Mouse (Mus musculus) ovary, adult 2 months (tissue): ENCODE measurements around the gene Ctss. TPM values are rescaled to one million over a fixed set of nuclear protein-coding genes. Genes with fewer than 3 reads are reported as not detected.

ENCODE experiments used
- polyA plus RNA-seq: library from polyadenylated mRNA; depleted of rRNA; stranded (reverse); fragments of >200 nt; gene quantifications from 2 replicates; pipeline ENCODE4 v1.2.3, GENCODE M21; 2012; rRNA removed

Ctss gene
- 10.3 and 10.5 TPM in 2 replicates for polyA plus RNA-seq

GRCm38 (mm10) chr3:95526622-95527211, at the start of gene Ctss:
Gene Ctss, plus strand, starts transcription at chr3:95526786.

GRCm38 (mm10) chr3:95499024-95499423, 27.6 kb upstream of the Ctss start, which contains the start of gene Ctsk:
Gene Ctsk, plus strand, starts transcription at chr3:95499256.

GRCm38 (mm10) chr3:95559437-95559836, 32.9 kb downstream of the Ctss start, which contains the start of gene Hormad1:
Gene Hormad1, plus strand, starts transcription at chr3:95559677.

GRCm38 (mm10) chr3:95588604-95589086, 62.1 kb downstream of the Ctss start, which contains the start of gene Golph3l:
Gene Golph3l, plus strand, starts transcription at chr3:95588934.

Other genes with a start within 250 kb of the Ctss start
- 164 and 221 TPM in 2 replicates for gene Mindy1, start 245.4 kb upstream of the Ctss start, polyA plus RNA-seq
- gene Prune1, start 244.7 kb upstream of the Ctss start, polyA plus RNA-seq = 21.5 and 27.0 TPM in 2 replicates
- gene Anxa9, start 219.6 kb upstream of the Ctss start, polyA plus RNA-seq = 2.6 and 3.0 TPM in 2 replicates
- 71.0 and 104 TPM in 2 replicates for gene Cers2, start 212.0 kb upstream of the Ctss start, polyA plus RNA-seq
- 14.4 and 18.9 TPM in 2 replicates for gene Setdb1, start 169.6 kb upstream of the Ctss start, polyA plus RNA-seq
- not detected in 2 replicates for gene 4930558C23Rik, start 123.9 kb upstream of the Ctss start, polyA plus RNA-seq
- gene Arnt, start 92.4 kb upstream of the Ctss start, polyA plus RNA-seq = 49.7 and 68.6 TPM in 2 replicates
- gene Ctsk, start 27.5 kb upstream of the Ctss start, polyA plus RNA-seq = 7.2 and 9.2 TPM in 2 replicates
- not detected in 2 replicates for gene Hormad1, start 32.9 kb downstream of the Ctss start, polyA plus RNA-seq
- 4.9 and 5.2 TPM in 2 replicates for gene Golph3l, start 62.1 kb downstream of the Ctss start, polyA plus RNA-seq
- gene Ensa, start 98.2 kb downstream of the Ctss start, polyA plus RNA-seq = 5.8 and 6.5 TPM in 2 replicates
- gene Mcl1, start 132.0 kb downstream of the Ctss start, polyA plus RNA-seq = 109 and 292 TPM in 2 replicates
- 7.8 and 8.3 TPM in 2 replicates for gene Adamtsl4, start 161.1 kb downstream of the Ctss start, polyA plus RNA-seq
- gene Ecm1, start 212.8 kb downstream of the Ctss start, polyA plus RNA-seq = 220 and 471 TPM in 2 replicates
- 31.3 and 36.9 TPM in 2 replicates for gene Tars2, start 233.4 kb downstream of the Ctss start, polyA plus RNA-seq